ENCODE assay signal across 8 mouse cellular contexts in genomic region chr3:51652292-51652691, GRCm38 (mm10). TPM values are rescaled to one million over a fixed set of nuclear protein-coding genes. Genes with fewer than 3 reads are reported as not detected.
A peak's percentile ranks its signal among the peaks of the same experiment; 100 is the strongest.
DNase-seq lines count a peak whose midpoint lies in the region; ATAC-seq lines count a peak whose summit lies in the region.

No protein-coding gene starts in this region.

- H3K4me2 ChIP-seq in hindbrain, embryonic 11.5 days (replicated peaks; ENCODE audit: low read depth, low read length) = peak overlapping the region; percentile 24; the same call in 1 of the 2 replicates

- DNase-seq in NIH3T3 (ENCODE audit: low read depth) = peak; percentile 75
- DNase-seq in cerebellum, adult 9-11 months = peak; percentile 88
- DNase-seq in frontal cortex, adult 2 months (ENCODE audit: extremely low spot score in 1 of 2, low spot score in 1 of 2) = peak; percentile 57 to 92
- DNase-seq in hindbrain, embryonic 11.5 days (ENCODE audit: low spot score) = peak; percentile 89
- DNase-seq in layer of hippocampus, postnatal 10 days (ENCODE audit: low spot score in 2 of 2) = peak; percentile 81 to 83
- DNase-seq in lung, postnatal 10 days = peak; percentile 90
- peak; percentile 76 for DNase-seq in ovary, postnatal 14 days (ENCODE audit: low spot score)
- DNase-seq in thymus, postnatal 10 days (ENCODE audit: low spot score in 2 of 2) = peak; percentile 86 to 94

- H3K27ac ChIP-seq in hindbrain, embryonic 11.5 days (ENCODE audit: low read depth, low read length) = no peak overlapping the region

- no peaks in the 10 kb centered on the region for H3K9me3 ChIP-seq in hindbrain, embryonic 11.5 days (ENCODE audit: control insufficient read depth, low read length)

- 4% methylated on average over 9 of the region's 9 CpGs for WGBS in hindbrain, embryonic 11.5 days

- H3K4me1 ChIP-seq in hindbrain, embryonic 11.5 days (replicated peaks; ENCODE audit: control insufficient read depth, insufficient read depth, low read length) = no peaks in the 10 kb centered on the region; the same call in 1 of the 2 replicates

- H3K9ac ChIP-seq in hindbrain, embryonic 11.5 days (ENCODE audit: low read depth, low read length) = no peak overlapping the region

- H3K36me3 ChIP-seq in hindbrain, embryonic 11.5 days (ENCODE audit: control insufficient read depth, insufficient read depth, low read length) = no peaks in the 10 kb centered on the region

- peak; percentile 59; the same call in 1 of the 2 replicates for ATAC-seq in hindbrain, embryonic 11.5 days (ENCODE audit: low FRiP score)

- H3K27me3 ChIP-seq in hindbrain, embryonic 11.5 days (ENCODE audit: control insufficient read depth, insufficient read depth, low read length) = no peaks in the 10 kb centered on the region

- no peak overlapping the region for H3K4me3 ChIP-seq in hindbrain, embryonic 11.5 days (ENCODE audit: low read depth, low read length)

RNA-seq across cellular contexts. Expression of gene Mgst2, which starts 7.9 kb away (rescaled TPM):
- 0.24 and 0.36 TPM in 2 replicates for polyA plus RNA-seq in frontal cortex, adult 2 months (2012; rRNA removed)
- 0.09 TPM in 1 of 2 replicates, not detected in the other for polyA plus RNA-seq in hindbrain, embryonic 11.5 days (2014; fragmentation: Nextera tagmentation; extraction: Ambion mirVana)
- under 1 TPM; 0.60 to 0.87 TPM for total RNA-seq in layer of hippocampus, postnatal 10 days (2021)
